Mouse (Mus musculus): Measurements from ENCODE around the gene Adam1a. TPM values are rescaled to one million over a fixed set of nuclear protein-coding genes. Genes with fewer than 3 reads are reported as not detected.

The Adam1a gene
- polyA plus RNA-seq, 2 experiments, result 1.3 to 14.7 TPM

DNA sequence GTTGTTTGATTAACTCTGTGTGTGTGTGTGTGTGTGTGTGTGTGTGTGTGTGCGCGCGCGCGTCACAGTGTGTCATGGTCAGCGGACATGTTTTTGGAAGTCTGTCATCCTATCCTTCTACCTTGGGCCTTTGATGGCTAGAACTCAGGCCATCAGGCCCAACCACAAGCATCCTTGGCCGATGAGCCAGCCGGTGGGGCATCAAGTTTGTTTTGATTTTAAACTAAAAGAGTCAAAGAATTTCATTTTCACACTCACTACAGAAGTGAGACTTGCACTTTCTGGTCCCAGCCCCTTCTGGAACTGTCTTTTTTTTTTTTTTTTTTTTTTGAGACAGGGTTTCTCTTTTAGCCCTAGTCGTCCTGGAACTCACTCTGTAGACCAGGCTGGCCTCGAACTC is 39.7 kb upstream of the Adam1a start:
- Histone ChIP-seq H3K9ac (ENCODE audit: low read depth, low read length, severe bottlenecking) (no peak overlapping the region), H3K27me3 (ENCODE audit: control insufficient read depth, insufficient read depth, low read length) (no peaks in the 10 kb centered on the region), H3K36me3 (ENCODE audit: control insufficient read depth, insufficient read depth, low read length) (peaks cover 11% of the 10 kb centered on the region), H3K4me1 (ENCODE audit: control insufficient read depth, insufficient read depth, low read length) (peaks cover 12% of the 10 kb centered on the region), H3K4me3 (replicated peaks; ENCODE audit: low read length) (no peak overlapping the region), H3K27ac (replicated peaks; ENCODE audit: low read depth, low read length) (no peak overlapping the region), H3K9me3 (ENCODE audit: control insufficient read depth, low read length) (no peaks in the 10 kb centered on the region), H3K4me2 (replicated peaks; ENCODE audit: low read depth, low read length, severe bottlenecking) (no peak overlapping the region)
- ATAC-seq (ENCODE audit: low FRiP score, low read depth) (no peak), DNase-seq (ENCODE audit: low spot score) (no peak)
- 95% methylated on average over 10 of the region's 10 CpGs for WGBS
- TF ChIP-seq POLR2A (IDR thresholded peaks at IDR 0.05; ENCODE audit: borderline replicate concordance, extremely low read depth, insufficient read depth, insufficient read length), result no peak

DNA sequence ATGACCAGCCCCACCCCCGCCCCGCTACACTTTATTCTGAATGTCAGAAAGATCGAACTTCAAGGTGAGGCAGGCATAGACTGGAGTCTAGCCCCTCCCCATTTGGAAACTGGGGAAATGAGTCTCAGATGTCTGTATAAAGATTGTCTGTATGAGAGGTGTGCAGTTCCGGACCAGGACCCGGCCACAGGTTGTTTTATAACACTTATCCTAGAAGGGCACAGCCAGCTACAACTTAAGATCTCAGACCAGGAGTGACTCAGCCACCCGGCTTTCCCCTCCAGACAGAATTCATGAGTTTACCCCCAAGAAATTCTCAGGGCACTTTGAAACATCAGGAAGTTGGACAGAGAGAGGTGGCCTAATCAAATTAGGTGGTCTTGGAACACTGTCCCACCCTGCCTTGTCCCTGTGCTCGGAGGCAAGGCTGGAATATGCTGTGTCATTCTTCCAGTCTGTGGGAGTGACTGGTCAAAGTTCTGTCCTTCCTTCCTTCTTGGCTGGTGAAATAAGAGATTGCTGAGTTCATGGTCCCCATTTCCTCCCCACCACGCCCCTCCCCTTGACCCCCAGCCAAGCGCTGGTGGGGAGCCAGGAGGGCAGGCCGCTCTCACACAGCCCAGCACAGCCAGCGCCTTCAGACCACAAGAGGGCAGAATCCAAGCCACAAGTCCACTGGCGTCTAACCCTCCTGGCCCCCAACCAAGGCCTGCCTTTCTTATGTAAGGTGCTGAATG is 38.7 kb upstream of the Adam1a start:
- peak overlapping the region; percentile 48; the same call in 1 of the 2 replicates for H3K27ac ChIP-seq (replicated peaks; ENCODE audit: low read depth, low read length)

DNA sequence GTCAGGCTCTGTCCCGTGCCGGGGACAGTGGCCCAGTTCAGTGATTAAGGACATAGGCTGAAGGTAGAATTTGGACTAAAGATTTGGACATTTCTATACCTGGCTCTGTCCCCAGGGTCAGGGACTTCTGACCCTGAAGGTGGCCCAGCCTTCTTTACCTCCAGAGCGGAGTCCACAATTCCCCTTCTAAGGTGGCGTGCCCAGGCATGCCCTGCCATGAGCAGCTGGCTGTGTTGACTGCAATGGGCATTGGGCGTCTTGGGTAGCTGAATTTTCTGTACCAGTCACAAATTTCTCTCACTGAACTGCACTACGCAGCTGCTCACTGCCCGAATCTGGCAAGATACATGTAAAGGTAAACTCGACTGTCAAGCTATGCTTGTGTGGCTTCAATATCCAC is 36.7 kb upstream of the Adam1a start:
- TF ChIP-seq POLR2A (IDR thresholded peaks at IDR 0.05; ENCODE audit: borderline replicate concordance, extremely low read depth, insufficient read depth, insufficient read length), result no peak
- WGBS, result 87% methylated on average over 8 of the region's 8 CpGs

More for the DNA sequence above, 38.7 kb upstream of the Adam1a start:
- DNase-seq (ENCODE audit: low spot score) (peak; percentile 50), ATAC-seq (ENCODE audit: low FRiP score, low read depth) (peak; percentile 47; the same call in 1 of the 2 replicates)
- Histone ChIP-seq H3K9me3 (ENCODE audit: control insufficient read depth, low read length) (no peaks in the 10 kb centered on the region), H3K27me3 (ENCODE audit: control insufficient read depth, insufficient read depth, low read length) (no peaks in the 10 kb centered on the region), H3K4me3 (replicated peaks; ENCODE audit: low read length) (no peak overlapping the region), H3K4me2 (replicated peaks; ENCODE audit: low read depth, low read length, severe bottlenecking) (no peak overlapping the region), H3K36me3 (ENCODE audit: control insufficient read depth, insufficient read depth, low read length) (peaks cover 21% of the 10 kb centered on the region), H3K4me1 (ENCODE audit: control insufficient read depth, insufficient read depth, low read length) (peaks cover 12% of the 10 kb centered on the region), H3K9ac (ENCODE audit: low read depth, low read length, severe bottlenecking) (no peak overlapping the region)
- TF ChIP-seq POLR2A (IDR thresholded peaks at IDR 0.05; ENCODE audit: borderline replicate concordance, extremely low read depth, insufficient read depth, insufficient read length), result no peak
- WGBS, result 53% methylated on average over 12 of the region's 12 CpGs

DNA sequence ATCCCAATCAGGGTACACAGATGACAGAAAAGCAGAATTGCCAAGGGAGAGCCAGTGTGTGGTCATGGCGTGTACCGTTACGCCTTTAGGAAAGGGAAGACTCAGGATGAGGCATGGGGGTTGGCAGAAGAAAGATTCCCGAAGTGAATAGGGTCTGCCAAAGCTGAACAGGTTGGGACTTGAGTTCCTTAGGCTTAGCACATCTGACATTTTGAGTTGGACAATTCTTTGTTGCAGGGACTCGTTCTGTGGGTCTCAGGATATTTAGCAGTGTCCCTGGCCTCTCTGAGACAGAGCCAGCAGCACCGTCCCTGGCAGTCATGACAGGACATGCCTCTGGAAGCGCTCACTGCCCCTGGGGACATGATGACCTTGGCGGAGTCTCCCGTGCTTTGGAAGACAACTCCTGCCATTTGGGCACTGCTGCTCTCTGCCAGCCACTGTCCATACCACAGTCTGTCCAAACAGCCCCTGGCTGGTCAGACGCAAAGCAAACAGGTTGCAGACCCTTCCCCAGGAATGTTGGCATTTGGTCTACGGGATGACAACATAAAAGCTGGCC is 31.7 kb upstream of the Adam1a start:
- no peaks in the 10 kb centered on the region; the same call in 1 of the 2 replicates for H3K4me1 ChIP-seq (ENCODE audit: control insufficient read depth, insufficient read depth, low read length)
- no peak overlapping the region for H3K9ac ChIP-seq (ENCODE audit: low read depth, low read length, severe bottlenecking)
- no peak for ATAC-seq (ENCODE audit: low FRiP score, low read depth)
- no peaks in the 10 kb centered on the region for H3K9me3 ChIP-seq (ENCODE audit: control insufficient read depth, low read length)
- H3K4me2 ChIP-seq (replicated peaks; ENCODE audit: low read depth, low read length, severe bottlenecking), result no peak overlapping the region
- TF ChIP-seq POLR2A (IDR thresholded peaks at IDR 0.05; ENCODE audit: borderline replicate concordance, extremely low read depth, insufficient read depth, insufficient read length), result no peak
- no peak overlapping the region for H3K27ac ChIP-seq (replicated peaks; ENCODE audit: low read depth, low read length)
- H3K27me3 ChIP-seq (ENCODE audit: control insufficient read depth, insufficient read depth, low read length), result no peaks in the 10 kb centered on the region
- no peak overlapping the region for H3K4me3 ChIP-seq (replicated peaks; ENCODE audit: low read length)
- 86% methylated on average over 11 of the region's 11 CpGs for WGBS
- no peak for DNase-seq (ENCODE audit: low spot score)
- peaks cover 85% of the 10 kb centered on the region for H3K36me3 ChIP-seq (ENCODE audit: control insufficient read depth, insufficient read depth, low read length)

More for the DNA sequence above, 36.7 kb upstream of the Adam1a start:
- no peak overlapping the region for H3K4me3 ChIP-seq (replicated peaks; ENCODE audit: low read length)
- no peak overlapping the region for H3K27ac ChIP-seq (replicated peaks; ENCODE audit: low read depth, low read length)
- H3K9me3 ChIP-seq (ENCODE audit: control insufficient read depth, low read length), result no peaks in the 10 kb centered on the region
- H3K4me1 ChIP-seq (ENCODE audit: control insufficient read depth, insufficient read depth, low read length), result peaks cover 12% of the 10 kb centered on the region
- no peak overlapping the region for H3K4me2 ChIP-seq (replicated peaks; ENCODE audit: low read depth, low read length, severe bottlenecking)
- DNase-seq (ENCODE audit: low spot score), result no peak
- H3K27me3 ChIP-seq (ENCODE audit: control insufficient read depth, insufficient read depth, low read length), result no peaks in the 10 kb centered on the region
- no peak overlapping the region for H3K9ac ChIP-seq (ENCODE audit: low read depth, low read length, severe bottlenecking)
- no peak for ATAC-seq (ENCODE audit: low FRiP score, low read depth)
- peaks cover 38% of the 10 kb centered on the region for H3K36me3 ChIP-seq (ENCODE audit: control insufficient read depth, insufficient read depth, low read length)

DNA sequence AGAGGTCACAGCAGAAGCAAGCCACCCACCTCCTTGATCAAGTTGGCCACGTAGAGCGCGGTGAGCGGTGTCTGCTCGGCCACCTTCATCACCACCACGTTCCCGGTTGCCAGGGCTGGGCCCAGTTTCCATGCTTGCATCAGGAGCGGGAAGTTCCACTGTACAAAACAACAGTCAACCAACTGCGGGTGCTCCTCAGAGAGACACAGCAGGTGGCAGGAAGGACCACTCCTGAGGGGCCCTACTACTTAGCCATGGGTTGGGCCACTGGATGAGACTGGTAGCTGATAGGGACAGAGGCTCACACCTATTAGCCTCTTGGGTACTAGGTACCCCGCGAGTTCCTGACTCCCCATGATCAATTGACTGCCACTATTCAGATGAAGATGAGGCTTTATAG is 30.6 kb upstream of the Adam1a start:
- Histone ChIP-seq H3K36me3 (ENCODE audit: control insufficient read depth, insufficient read depth, low read length) (peaks cover 94% of the 10 kb centered on the region), H3K4me3 (replicated peaks; ENCODE audit: low read length) (no peak overlapping the region), H3K4me1 (ENCODE audit: control insufficient read depth, insufficient read depth, low read length) (no peaks in the 10 kb centered on the region), H3K9me3 (ENCODE audit: control insufficient read depth, low read length) (no peaks in the 10 kb centered on the region), H3K9ac (ENCODE audit: low read depth, low read length, severe bottlenecking) (no peak overlapping the region), H3K27ac (replicated peaks; ENCODE audit: low read depth, low read length) (no peak overlapping the region), H3K4me2 (replicated peaks; ENCODE audit: low read depth, low read length, severe bottlenecking) (no peak overlapping the region), H3K27me3 (ENCODE audit: control insufficient read depth, insufficient read depth, low read length) (no peaks in the 10 kb centered on the region)
- ATAC-seq (ENCODE audit: low FRiP score, low read depth) (no peak), DNase-seq (ENCODE audit: low spot score) (no peak)
- no peak for TF ChIP-seq POLR2A (IDR thresholded peaks at IDR 0.05; ENCODE audit: borderline replicate concordance, extremely low read depth, insufficient read depth, insufficient read length)
- 97% methylated on average over 11 of the region's 11 CpGs for WGBS
